Mouse (Mus musculus): ENCODE measurements around the gene Raet1e.
"Not testable (repeated sequence)": the region's sequence is repeated elsewhere in the genome, so short reads cannot be mapped to it uniquely, and the experiment has no call there.

GRCm38 (mm10) chr10:22345721-22346120 lies 187.4 kb downstream of the Raet1e start:
- TF ChIP-seq POLR2A (IDR thresholded peaks at IDR 0.05; ENCODE audit: extremely low read depth, insufficient read depth, low read length); CTCF (IDR thresholded peaks at IDR 0.05; ENCODE audit: low read depth, low read length): not testable (repeated sequence)

Data from liver, adult 2 months (tissue).